Mouse (Mus musculus) embryo, embryonic 10.5 days (tissue): Measurements from ENCODE around the gene Ctsa.

Experiments
- DNase-seq: peaks from one replicate; pipeline ENCODE4 v3.0.0-alpha.2; 2015; ENCODE audit warnings: low spot score

Gene Ctsa

DNA sequence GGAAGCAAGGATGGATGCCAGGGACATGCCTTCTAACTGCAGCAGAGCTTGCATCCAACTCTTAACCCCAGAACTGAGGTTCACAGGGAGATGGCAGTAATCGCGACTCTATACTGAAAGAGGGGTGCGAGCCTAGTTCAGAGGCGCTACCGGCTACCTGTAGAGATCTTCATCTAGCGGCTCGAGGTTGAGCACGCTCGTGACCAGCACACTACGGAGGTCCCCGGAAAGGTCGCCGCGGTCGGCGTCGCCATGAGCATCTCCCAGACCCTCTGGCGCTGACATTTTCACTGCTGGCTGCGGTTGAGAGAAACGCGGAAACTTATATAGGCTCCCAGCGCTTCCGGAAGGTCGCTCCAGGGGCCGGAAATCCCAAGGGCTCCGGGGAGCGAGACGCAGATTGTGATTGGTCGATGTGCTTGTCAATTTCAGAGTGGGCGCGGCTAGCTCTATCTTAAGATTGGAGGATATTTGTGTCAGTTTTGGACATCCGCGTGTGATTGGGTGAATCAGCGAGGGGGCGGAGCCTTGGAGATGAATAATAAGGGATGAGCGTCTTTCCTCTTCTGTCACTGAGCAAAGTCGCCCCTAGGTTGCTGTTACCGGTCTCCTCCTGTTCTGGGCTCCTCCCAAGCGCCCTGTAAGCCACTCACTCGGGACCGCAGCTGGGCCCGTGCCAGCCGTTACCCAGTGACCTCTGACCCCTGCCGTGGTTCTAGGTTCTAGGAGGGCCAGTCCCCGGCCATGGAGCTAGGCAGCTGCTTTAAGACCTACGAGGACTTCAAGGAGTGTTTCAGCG, 27.9 kb upstream of the Ctsa start, which contains the start of the genes Acot8 and Zswim3:
Gene Acot8 (minus strand): TSS at position 350 of the 799 bp plus-strand sequence.
Gene Zswim3 (plus strand): TSS at position 566 of the 799 bp plus-strand sequence.
- DNase-seq = peak; percentile 99

DNA sequence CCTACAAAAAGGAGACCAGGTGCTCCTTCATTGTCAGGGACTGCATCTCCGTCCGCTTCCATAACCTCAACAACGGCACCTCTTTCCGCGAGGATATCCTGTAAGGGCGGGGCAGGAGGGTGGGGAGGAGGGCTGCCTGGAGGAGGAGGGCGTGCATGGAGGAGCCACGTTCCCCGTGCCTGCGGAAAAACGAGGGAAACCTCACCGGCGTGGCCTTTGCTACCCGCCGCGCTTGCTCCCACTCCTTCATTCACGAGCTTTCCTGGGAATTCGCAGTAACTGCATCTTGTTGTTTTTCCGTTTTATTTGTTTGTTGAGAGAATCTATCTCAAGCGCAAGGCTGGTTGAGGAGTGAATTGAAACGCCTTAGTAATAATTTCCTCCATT, 27.3 kb upstream of the Ctsa start:
- DNase-seq = no peak

DNA sequence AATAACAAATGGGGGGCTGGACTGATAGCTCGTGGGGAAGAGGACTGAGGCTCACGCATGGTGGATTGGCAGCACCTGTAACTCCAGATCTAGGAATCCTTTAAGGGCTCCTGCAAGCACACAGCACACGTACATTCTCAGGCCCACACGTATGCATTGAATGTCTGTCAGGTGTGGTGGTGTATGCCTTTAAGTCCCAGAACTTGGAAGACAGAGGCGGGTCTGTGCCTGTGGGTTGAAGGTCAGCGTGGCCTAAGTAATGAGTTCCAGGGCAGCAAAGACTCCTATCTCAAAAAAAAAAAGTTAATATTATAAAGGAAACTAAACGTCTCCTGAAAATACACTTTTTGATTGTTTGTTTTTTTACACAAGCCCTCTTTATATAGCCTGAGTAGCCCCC, 26.1 kb upstream of the Ctsa start:
- DNase-seq = no peak

DNA sequence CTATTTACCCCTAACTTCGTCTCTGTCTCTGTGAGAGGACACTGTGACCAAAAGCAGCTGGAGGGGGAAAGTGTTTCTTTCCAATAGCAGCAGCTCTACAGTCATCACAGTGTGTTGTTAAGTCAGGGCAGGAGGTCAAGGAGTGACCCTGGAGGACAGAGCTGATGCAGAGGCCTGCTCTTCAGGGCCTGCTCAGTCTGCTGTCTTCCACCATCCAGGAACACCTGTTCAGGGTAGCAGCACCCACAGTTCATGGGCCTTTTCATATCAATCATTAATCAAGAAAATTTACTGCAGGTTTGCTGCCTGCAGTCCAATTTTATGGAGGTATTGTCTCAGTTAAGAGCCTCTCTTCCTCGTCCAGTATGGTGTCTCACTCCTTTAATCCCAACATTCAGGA, 19.1 kb upstream of the Ctsa start:
- no peak for DNase-seq

DNA sequence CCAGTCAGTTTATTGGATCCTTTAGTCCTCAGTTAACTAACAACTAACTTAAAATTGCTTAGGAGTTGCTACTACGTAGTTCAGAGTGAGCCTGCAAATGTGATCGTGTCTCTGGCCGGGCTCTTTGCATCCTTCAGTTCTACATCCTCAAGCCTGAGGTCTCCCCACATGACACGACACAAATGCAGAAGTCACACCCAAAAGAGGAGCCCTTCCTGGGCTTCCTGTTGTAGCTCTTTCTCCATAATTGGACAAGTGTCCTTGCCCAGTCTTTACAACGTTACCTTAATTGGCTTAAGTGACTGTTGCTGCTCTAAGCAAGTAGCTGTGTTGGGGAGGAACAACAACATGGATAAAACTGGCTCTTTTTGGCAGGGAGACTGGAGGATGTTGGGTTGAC, 17.3 kb upstream of the Ctsa start:
- DNase-seq = no peak

DNA sequence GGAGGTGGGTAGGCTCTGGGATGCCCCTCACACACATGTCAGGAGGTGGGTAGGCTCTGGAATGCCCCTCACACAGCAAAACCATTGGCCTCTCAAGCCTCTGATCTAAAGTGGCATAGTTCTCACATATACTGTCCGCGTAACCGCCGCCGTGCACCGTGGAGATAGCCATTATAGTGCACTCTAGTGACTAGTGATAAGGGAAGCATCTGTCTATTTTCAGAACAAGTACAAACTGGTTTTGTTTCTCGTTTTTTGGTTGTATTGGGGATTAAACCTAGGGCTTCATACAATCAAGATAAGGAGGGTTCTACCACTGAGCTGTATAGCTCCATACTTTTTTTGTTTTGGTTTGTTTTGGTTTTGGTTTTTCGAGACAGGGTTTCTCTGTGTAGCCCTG, 16.9 kb upstream of the Ctsa start:
- no peak for DNase-seq

DNA sequence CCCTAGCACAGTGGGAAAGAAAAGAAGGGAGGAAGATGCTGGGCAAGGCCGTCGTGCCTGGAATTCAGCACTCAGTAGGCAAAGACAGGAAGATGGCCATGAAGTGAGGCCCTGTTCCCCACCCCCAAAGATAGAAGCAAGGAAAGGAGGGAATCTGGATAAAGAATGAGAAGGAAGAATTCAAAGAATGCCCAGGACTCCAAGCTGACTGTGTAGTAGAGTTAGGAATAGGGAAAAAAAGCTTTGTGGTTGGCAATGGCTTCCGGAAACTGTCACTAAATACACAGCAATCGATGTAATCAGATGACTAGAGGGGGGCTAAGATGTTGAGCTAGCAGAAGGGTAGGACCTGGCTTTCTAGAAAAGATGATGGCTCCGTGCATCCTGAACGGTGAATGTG, 15.5 kb upstream of the Ctsa start:
- no peak for DNase-seq

DNA sequence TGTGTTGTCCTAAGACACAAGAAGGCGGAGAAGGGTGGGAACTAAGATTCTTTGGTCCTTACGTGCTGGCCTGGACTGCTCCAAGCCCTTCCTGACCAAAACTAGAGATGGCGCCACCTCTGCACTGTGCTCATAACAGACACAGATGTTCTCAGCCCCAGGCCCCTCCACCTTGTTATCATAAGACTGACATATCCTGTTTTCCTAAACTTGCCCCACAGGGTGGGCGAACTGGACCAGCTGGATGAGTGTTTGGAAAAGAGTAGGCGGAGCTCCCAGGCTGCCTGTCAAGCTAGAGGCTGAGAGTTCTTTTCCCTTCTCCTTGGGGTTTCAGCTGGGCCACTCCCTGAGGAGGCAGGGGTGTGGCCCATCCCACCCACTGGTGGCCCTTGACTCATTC, 15.0 kb upstream of the Ctsa start:
- DNase-seq = peak; percentile 57

DNA sequence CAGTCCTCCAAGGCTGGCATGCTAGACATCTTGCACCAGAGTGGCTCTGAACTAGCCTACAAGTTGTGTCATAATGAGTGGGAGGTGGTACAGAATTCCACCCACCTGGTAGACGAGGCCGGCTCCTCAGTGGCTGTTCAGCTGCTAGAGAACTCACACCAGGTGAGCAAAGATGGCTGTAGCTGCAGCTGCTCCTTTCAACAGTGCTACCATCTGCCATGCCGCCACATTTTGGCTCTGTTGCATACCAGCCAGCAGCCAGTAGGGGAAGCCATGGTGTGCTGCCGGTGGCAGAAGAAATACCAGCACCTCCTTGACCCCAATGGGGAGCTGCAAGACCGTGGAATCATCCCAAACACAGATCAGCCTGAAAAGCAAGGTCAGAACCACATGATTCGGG, 11.6 kb upstream of the Ctsa start:
- no peak for DNase-seq

DNA sequence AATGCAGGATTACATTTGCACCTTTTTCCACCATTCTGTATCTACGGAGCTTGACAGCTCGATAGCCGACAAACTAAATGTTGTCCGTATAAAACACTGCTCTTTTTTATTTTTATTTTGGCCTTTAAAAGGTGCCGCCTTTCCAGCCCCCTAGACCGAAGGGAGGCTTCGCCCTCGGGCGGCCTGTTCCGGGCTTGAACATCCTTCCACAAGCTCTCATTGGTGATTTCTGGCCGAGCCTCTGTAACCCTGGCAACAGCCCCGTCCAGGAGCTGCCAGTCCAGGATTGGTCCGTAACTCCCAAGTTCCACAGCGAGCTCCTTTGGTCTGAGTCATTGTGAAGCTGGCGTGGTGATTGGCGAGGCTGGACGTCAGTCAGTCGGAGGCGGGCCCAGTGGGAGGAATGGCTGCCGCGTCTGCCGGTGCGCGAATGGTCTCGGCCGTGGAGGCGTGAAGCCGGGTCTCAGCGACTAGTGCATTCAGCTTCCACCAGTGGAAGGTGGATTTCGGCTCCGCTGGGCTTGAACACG, 10.0 kb upstream of the Ctsa start, which contains the start of gene Zswim1:
Gene Zswim1 (plus strand): TSS at position 51 of the 530 bp plus-strand sequence.
- DNase-seq = peak; percentile 99

DNA sequence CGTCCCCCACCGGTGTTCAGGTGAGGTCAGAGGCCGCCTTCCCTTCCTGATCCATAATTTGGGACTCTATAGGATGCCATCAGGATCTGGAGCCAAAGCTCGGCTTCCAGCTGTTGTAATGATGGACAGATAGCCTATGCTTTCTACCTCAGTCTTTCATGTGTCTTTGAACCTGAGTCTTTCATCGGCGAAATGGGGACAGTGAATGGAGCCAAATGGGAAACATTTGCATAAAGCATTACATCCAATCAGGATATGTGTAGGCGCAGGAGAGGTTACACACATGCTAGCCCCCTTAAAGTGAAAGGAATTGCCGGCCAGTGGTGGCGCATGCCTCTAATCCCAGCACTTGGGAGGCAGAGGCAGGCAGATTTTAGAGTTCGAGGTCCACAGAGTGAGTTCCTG, 9.5 kb upstream of the Ctsa start:
- DNase-seq = peak; percentile 77

DNA sequence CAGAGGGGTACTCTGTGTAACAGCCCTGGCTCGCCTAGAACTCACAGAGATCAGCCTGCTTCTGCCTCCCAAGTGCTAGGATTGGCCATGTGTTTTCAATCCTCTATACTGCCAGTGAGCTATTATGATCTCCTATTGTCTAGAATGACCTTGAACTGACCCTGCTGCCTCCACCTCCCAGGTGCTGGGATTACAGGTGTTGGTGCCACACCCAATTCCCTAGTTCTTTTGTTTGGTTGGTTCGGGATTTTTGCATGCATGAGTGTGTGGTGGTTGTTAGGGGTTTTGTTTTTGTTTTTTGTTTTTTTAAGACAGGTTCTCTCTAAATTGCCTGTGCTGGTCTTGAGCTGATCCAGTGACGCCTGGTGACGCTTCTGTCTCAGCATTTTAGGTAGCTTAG, 8.7 kb upstream of the Ctsa start:
- no peak for DNase-seq

DNA sequence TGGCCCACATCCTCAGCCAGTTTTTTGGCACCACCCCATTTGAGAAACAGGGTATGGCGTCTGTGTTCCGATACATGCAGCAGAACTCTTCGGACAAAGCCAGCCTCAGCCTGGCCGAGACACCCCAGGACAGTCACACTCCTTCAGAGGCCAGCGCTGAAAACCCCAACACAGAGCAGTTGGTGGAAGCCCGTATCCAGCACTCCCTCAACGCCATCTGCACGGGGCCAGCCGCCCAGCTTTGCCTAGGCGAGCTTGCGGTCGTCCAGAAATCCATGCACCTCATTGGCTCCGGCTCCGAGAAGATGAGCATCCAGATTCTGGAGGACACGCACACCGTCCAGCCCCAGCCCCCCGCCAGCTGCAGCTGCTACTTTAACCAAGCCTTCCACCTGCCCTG, 7.2 kb upstream of the Ctsa start:
- no peak for DNase-seq

DNA sequence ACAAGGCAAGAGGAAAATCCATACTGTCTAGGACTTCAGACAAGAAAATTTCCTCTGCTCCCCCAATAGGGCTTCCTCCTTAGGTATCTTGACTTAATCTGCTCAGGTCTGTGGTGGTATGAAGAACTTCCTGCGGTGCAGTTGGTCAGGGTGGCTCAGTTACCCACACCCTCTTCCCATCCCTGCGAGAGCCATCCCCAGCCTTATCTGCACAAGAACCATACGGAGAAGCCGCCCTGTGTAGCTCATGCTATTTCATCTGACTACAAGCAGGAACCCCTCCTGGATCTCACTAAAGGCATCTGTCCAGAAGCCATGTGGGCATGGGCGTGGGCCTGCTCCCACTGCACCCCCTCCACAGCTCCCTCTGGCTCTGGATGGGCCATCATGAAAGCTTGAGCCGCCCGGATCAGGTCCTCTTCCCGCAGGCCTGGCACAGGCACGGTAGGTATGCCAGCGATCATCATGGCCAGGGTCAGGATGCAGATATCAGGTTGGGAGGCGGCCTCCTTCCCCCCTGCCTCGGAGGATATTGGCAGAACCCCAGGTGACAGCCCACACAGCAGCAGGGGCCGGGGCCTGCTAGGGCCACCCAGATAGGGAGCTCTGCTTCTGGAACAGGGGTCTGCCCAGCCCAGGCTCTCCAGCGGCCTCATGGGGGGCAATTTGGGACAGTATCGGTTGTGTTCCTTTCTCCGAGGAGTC, 5.4 kb upstream of the Ctsa start:
- no peak for DNase-seq

DNA sequence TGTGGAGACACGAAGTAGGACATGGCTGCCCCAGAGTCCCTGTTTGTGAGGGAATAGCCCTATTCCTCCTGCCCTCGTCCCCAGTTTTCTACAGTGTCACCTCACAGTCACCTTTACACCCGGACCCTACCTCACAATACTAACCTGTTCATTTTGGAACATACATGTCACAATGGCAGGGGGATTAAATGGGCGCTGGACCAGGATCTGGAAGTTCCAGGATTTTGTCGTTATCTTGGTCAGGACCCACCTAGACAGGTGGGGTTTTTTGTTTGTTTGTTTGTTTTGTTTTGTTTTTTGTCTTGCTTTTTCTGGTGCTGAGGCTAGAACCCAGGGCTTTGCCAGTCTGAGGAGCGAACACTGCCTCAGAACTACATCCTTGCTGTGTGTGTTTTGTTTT, 4.2 kb upstream of the Ctsa start, which contains the start of gene Spata25:
Gene Spata25 (minus strand): TSS at position 101 of the 400 bp plus-strand sequence.
- DNase-seq = no peak

DNA sequence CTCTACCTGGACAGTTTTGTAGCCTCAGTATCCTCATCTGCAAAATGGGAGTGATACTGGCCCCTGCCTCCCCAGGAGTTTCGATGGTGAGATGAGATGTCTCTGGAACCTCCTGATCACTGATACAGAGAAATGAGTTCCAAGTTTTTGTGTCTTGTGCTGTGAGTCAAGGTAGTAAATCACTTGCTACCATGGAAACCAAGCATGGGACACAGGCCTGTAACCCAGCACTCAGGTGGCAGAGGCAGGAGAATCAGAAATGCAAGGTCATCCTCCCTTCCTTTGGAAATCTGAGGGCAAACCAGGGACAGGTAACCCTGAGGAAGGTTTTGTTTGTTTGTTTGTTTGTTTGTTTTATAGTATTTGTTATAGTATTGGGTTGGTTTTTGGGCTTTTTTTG, 3.6 kb upstream of the Ctsa start:
- no peak for DNase-seq

DNA sequence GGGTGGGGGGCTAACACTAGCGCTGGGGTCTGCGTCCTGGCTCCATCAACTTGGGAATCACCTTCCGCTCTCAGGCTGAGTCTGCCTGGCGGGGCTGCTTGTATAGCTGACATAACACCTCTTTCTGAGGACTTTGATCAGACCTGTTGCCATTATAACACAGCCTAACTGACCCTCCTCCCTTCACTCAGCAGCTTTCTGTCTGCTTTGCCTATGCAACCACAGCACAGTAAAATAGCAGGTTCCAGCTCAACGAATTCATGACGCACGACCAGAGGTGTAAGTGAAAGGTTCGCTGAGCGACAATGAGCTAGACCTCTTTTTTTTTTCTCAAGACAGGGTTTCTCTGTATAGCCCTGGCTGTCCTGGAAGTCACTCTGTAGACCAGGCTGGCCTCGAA, 1.6 kb upstream of the Ctsa start:
- DNase-seq = no peak

DNA sequence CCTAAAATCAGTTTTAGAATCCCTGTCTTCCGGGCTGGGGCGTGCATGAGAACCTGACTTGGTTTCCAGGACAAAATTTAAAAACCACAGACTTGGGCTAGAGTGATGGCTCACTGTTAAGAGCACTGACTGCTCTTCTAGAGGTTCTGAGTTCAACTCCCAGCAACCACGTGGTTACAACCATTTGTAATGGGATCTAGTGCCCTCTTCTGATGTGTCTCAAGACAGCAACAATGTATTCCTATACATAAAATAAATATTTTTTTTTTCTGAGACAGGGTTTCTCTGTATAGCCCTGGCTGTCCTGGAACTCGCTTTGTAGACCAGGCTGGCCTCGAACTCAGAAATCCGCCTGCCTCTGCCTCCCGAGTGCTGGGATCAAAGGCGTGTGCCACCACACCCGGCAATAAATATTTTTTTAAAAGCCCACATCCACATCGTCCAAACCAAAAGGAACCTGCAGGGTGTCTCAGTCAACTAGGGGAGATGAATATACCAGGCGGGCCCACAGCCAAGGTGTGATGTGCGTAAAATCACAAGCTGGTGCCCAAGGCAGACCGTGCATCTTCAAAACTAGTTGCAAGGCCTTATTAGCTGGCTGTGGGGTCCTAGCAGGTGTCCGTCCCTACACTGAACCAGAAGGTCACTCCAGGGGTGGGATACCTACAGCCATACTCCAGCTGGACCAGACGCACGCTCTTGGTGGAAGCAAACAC, 483 bp upstream of the Ctsa start:
- no peak for DNase-seq

DNA sequence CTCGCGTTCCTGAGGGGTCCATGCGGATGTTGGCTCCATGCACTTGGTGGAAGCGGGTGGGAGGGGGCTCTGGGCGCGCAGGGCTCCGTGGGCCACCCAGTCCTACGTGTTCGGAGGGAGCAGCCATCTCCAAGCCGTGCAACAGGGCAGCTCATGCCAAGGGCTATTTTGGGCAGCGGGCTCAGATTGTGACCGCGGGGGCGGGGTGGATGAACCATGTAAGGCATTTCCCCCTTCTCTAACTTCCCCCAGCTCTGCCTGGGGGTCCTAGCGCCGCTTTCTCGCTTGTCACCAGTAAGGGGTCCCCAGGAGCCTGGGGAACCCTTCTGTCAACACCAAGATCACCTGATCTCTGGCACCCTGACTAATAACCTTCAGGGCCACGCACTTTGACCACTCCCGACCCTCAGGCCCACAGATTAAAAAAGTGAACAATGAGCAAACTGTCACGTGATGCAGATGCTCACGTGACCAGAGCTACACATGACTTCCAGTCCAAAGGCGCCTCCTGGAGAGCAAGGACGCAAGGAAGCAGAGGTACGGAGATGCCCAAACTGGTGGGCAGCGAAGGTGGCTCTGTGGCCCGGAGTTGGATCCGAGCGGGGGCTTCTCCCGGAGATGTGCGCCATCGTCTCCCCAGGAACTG, 764 bp downstream of the Ctsa start, which contains the start of gene Neurl2:
Gene Neurl2 (minus strand): TSS at position 143 of the 646 bp plus-strand sequence.
- peak; percentile 98 for DNase-seq

DNA sequence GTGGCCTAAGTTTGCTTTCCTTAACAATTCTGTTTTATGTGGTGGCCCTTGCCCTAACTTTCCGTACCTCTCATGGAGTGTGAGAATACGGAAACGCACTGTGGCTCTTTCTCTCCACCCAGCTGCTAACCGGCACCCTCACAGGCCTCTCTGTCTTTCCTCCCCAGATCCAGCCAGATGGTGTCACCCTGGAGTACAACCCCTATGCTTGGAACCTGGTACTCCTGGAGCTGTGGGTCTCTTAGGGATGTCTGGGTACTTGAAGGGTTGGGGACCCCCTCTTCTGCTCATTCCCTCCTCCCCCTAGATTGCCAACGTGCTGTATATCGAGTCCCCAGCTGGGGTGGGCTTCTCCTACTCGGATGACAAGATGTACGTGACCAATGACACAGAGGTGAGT, 1.9 kb downstream of the Ctsa start:
- no peak for DNase-seq

DNA sequence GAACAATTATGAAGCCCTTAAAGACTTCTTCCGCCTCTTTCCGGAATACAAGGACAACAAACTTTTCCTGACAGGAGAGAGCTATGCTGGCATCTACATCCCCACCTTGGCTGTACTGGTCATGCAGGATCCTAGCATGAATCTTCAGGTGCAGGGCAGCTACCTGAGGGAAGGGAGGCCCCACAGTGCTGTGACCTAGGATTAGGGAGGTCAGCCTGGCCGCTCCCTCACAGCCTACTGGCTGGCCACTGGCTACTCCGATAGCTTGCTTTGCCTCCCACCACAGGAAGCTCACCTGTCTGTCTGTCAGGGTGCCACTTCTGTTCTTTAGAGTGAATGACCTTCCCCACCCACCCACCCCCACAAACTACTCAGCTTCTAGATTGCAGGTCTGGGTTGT, 2.5 kb downstream of the Ctsa start:
- DNase-seq = no peak

DNA sequence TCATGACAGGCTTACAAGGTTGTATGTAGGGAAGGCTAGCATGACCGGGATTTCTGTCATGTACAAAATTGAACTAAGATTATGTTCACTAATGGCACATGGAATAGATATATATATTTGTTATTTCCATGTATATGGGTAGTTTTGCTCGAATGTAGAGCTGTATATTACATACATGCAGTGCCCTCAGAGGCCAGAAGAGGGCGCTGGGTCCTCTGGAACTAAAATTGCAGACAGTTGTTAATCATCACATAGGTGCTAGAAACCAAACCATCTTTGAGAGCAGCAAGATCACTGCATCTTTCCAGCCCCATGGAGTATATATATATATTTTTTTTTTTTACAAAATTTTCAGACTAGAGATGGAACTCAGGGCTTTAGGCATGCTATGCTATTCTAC, 13.1 kb downstream of the Ctsa start:
- no peak for DNase-seq
